Mouse (Mus musculus) megakaryocyte, embryonic 14.5 days (primary cell): ENCODE data around the gene Agap1.

Experiments
- FLI1 ChIP-seq: IDR thresholded peaks from 2 replicates; pipeline ENCODE4 v1.6.1; 2012; ENCODE audit warnings: low read length, inconsistent platforms, mixed read lengths
- GATA1 ChIP-seq: IDR thresholded peaks from 3 replicates; pipeline ENCODE4 v1.6.1; 2012; ENCODE audit warnings: mixed read lengths, low read length, inconsistent platforms, borderline replicate concordance

GRCm38 (mm10) chr1:89724555-89724954 is 269.9 kb downstream of the Agap1 start:
- TF ChIP-seq GATA1 = no peak
- TF ChIP-seq FLI1 = no peak
